Mouse (Mus musculus): ENCODE data around the gene Bmpr2.

GRCm38 (mm10) chr1:59910941-59911340 lies 147.7 kb downstream of the Bmpr2 start:
- no peak for TF ChIP-seq CTCF (IDR thresholded peaks at IDR 0.05; ENCODE audit: control insufficient read depth, insufficient read depth, low read length)
- TF ChIP-seq POLR2A (IDR thresholded peaks at IDR 0.05; ENCODE audit: borderline replicate concordance, control insufficient read depth, low read depth, low read length), result no peak
